Mouse (Mus musculus): ENCODE results near the gene Ranbp10. TPM values are rescaled to one million over a fixed set of nuclear protein-coding genes. Genes with fewer than 3 reads are reported as not detected.

Gene Ranbp10
- total RNA-seq, 2 experiments from 2014 or later: 19.8 TPM

- DNase-seq: peak; percentile 53 to 58
- intact Hi-C loops (cut with DNase I): no loop called here
Observed at GRCm38 (mm10) chr8:105727397-105728124, 99.6 kb downstream of the Ranbp10 start.

- intact Hi-C loops (cut with DNase I): no loop called here
- DNase-seq: no peak
Observed at GRCm38 (mm10) chr8:105725726-105726125, 101.4 kb downstream of the Ranbp10 start.

DNA sequence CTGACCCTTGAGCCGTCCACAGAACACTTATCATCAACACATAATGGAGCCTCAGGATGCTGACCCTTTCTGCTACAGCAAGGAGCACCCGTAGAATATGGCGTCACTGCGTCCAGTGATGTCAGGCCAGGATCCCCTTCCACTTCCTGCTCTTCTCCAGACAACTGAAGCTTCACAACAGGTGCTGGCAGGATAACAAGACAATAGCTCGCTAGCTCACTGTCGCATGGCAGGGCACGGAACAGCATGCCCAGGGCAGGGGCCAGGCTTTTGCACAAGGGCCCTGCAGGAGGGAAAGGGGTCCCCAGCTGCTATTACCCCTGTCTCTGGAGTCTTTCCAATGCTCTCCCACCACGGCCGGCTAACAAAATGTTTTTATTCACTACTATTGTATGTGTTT, 104.3 kb downstream of the Ranbp10 start:
- no peak for DNase-seq
- intact Hi-C loops (cut with DNase I): no loop called here

GRCm38 (mm10) chr8:105719637-105720036, 107.5 kb downstream of the Ranbp10 start:
- DNase-seq: no peak
- intact Hi-C loops (cut with DNase I): no loop called here

Other genes starting within 250 kb of the Ranbp10 start
- gene Ripor1, start 222.1 kb downstream of the Ranbp10 start, total RNA-seq (2021): 10 to 100 TPM; 53.0 to 53.8 TPM
- gene Ctcf, start 190.8 kb downstream of the Ranbp10 start, total RNA-seq (2021): 10 to 100 TPM; 40.0 to 43.0 TPM
- not detected for gene Agrp, start 190.0 kb downstream of the Ranbp10 start, total RNA-seq (2021)
- under 1 TPM; 0.27 to 0.31 TPM for gene Carmil2, start 141.1 kb downstream of the Ranbp10 start, total RNA-seq (2021)
- gene Acd, start 126.2 kb downstream of the Ranbp10 start, total RNA-seq (2021): 10 to 100 TPM; 11.7 to 12.3 TPM
- 1 to 10 TPM; 7.7 to 8.5 TPM for gene Pard6a, start 126.2 kb downstream of the Ranbp10 start, total RNA-seq (2021)
- not detected for gene 4933405L10Rik, start 119.7 kb downstream of the Ranbp10 start, total RNA-seq (2021)
- 1 to 10 TPM; 1.3 to 2.2 TPM for gene Enkd1, start 119.1 kb downstream of the Ranbp10 start, total RNA-seq (2021)
- 1 to 10 TPM; 4.0 to 4.1 TPM for gene Gfod2, start 68.7 kb downstream of the Ranbp10 start, total RNA-seq (2021)
- gene Tsnaxip1, start 381 bp upstream of the Ranbp10 start, total RNA-seq (2021): not detected
- gene Cenpt, start 25.9 kb upstream of the Ranbp10 start, total RNA-seq (2021): 1 to 10 TPM; 2.0 to 2.6 TPM
- gene Thap11, start 27.8 kb upstream of the Ranbp10 start, total RNA-seq (2021): 10 to 100 TPM; 26.5 to 28.3 TPM
- 10 to 100 TPM; 33.0 to 42.4 TPM for gene Nutf2, start 33.2 kb upstream of the Ranbp10 start, total RNA-seq (2021)
- 10 to 100 TPM; 24.2 to 26.3 TPM for gene Edc4, start 53.5 kb upstream of the Ranbp10 start, total RNA-seq (2021)
- gene Nrn1l, start 66.2 kb upstream of the Ranbp10 start, total RNA-seq (2021): 1 to 10 TPM in 1 of 2 experiments, under 1 TPM in 1; 0.49 to 1.1 TPM
- 10 to 100 TPM; 15.1 to 17.2 TPM for gene Pskh1, start 73.1 kb upstream of the Ranbp10 start, total RNA-seq (2021)
- under 1 TPM in 1 of 2 experiments, not detected in 1; 0.43 TPM for gene Ctrl, start 106.5 kb upstream of the Ranbp10 start, total RNA-seq (2021)
- 10 to 100 TPM; 63.6 to 72.7 TPM for gene Psmb10, start 111.1 kb upstream of the Ranbp10 start, total RNA-seq (2021)
- gene Lcat, start 116.0 kb upstream of the Ranbp10 start, total RNA-seq (2021): 1 to 10 TPM; 1.0 to 1.1 TPM
- 10 to 100 TPM; 48.0 to 50.3 TPM for gene Slc12a4, start 138.7 kb upstream of the Ranbp10 start, total RNA-seq (2021)
- not detected for gene Dpep3, start 152.1 kb upstream of the Ranbp10 start, total RNA-seq (2021)
- gene Dus2, start 164.0 kb upstream of the Ranbp10 start, total RNA-seq (2021): 1 to 10 TPM; 7.4 to 7.6 TPM
- gene Dpep2nb, start 178.6 kb upstream of the Ranbp10 start, total RNA-seq (2021): not detected
- gene Ddx28, start 184.5 kb upstream of the Ranbp10 start, total RNA-seq (2021): 10 to 100 TPM; 10.5 to 11.8 TPM
- gene Nfatc3, start 231.5 kb upstream of the Ranbp10 start, total RNA-seq (2021): 10 to 100 TPM; 20.1 to 20.7 TPM